ENCODE assay signal across 9 mouse cellular contexts in genomic region chr10:23671494-23671893, GRCm38 (mm10).
A peak's percentile ranks its signal among the peaks of the same experiment; 100 is the strongest.
DNase-seq lines count a peak whose midpoint lies in the region; ATAC-seq and TF ChIP-seq lines count a peak whose summit lies in the region.
"Had no signal": no experiment of that assay in that cellular context is flagged by ENCODE, and none has a peak within 500 bp of the region (broad histone marks: within the 10 kb centered on the region; RNA-seq: fewer than 3 reads in every experiment).

No protein-coding gene starts in this region.

- no peak overlapping the region for H3K9ac ChIP-seq in hindbrain, postnatal 0 days (replicated peaks; ENCODE audit: low read length)
- H3K9ac ChIP-seq in hindbrain, embryonic 12.5 days: no peak overlapping the region
- H3K9ac ChIP-seq in neural tube, embryonic 11.5 days (ENCODE audit: low read length): no peak overlapping the region
- H3K9ac ChIP-seq: embryonic facial prominence, embryonic 12.5 days had no signal

- H3K9me3 ChIP-seq in hindbrain, postnatal 0 days (ENCODE audit: low read length): no peaks in the 10 kb centered on the region
- no peaks in the 10 kb centered on the region for H3K9me3 ChIP-seq in hindbrain, embryonic 12.5 days (replicated peaks)
- H3K9me3 ChIP-seq in G1E (replicated peaks): no peaks in the 10 kb centered on the region
- no peaks in the 10 kb centered on the region for H3K9me3 ChIP-seq in neural tube, embryonic 11.5 days (ENCODE audit: control insufficient read depth, low read length)
- H3K9me3 ChIP-seq: embryonic facial prominence, embryonic 12.5 days had no signal

- no peaks in the 10 kb centered on the region for H3K27me3 ChIP-seq in hindbrain, postnatal 0 days (ENCODE audit: insufficient read depth, low read length)
- H3K27me3 ChIP-seq in hindbrain, embryonic 12.5 days: no peaks in the 10 kb centered on the region
- H3K27me3 ChIP-seq in G1E (ENCODE audit: insufficient read depth, low read length): peaks cover 11% of the 10 kb centered on the region
- no peaks in the 10 kb centered on the region for H3K27me3 ChIP-seq in neural tube, embryonic 11.5 days (ENCODE audit: control insufficient read depth, insufficient read depth, low read length)
- H3K27me3 ChIP-seq: embryonic facial prominence, embryonic 12.5 days had no signal

- H3K4me2 ChIP-seq in hindbrain, postnatal 0 days (ENCODE audit: low read depth, low read length): no peak overlapping the region
- no peak overlapping the region for H3K4me2 ChIP-seq in hindbrain, embryonic 12.5 days (replicated peaks)
- no peak overlapping the region for H3K4me2 ChIP-seq in neural tube, embryonic 11.5 days (ENCODE audit: low read depth)
- H3K4me2 ChIP-seq: embryonic facial prominence, embryonic 12.5 days had no signal

- peak; percentile 39 for DNase-seq in hindbrain, postnatal 0 days (ENCODE audit: low spot score)
- DNase-seq in 416B (ENCODE audit: low read depth): peak; percentile 36
- DNase-seq in G1E (ENCODE audit: low spot score): no peak
- DNase-seq in embryo, embryonic 11 days: peak; percentile 54
- peak; percentile 59 for DNase-seq in neural tube, embryonic 11.5 days (ENCODE audit: low spot score)
- no peak for DNase-seq in frontal cortex, postnatal 10 days (ENCODE audit: low spot score in 2 of 2)
- DNase-seq in spleen, adult 12 weeks (ENCODE audit: low spot score): no peak

- ATAC-seq in hindbrain, postnatal 0 days: no peak
- ATAC-seq in hindbrain, embryonic 12.5 days (ENCODE audit: low FRiP score): no peak
- ATAC-seq in G1E (ENCODE audit: extremely low read depth, insufficient number of reproducible peaks, low FRiP score, poor library complexity, severe bottlenecking): no peak
- no peak for ATAC-seq in neural tube, embryonic 11.5 days (ENCODE audit: insufficient read depth, low FRiP score, low TSS enrichment)

- peaks cover 3% of the 10 kb centered on the region; the same call in 1 of the 2 replicates for H3K4me1 ChIP-seq in hindbrain, postnatal 0 days (ENCODE audit: insufficient read depth, low read length)
- H3K4me1 ChIP-seq in hindbrain, embryonic 12.5 days: peaks cover 12% of the 10 kb centered on the region
- no peaks in the 10 kb centered on the region for H3K4me1 ChIP-seq in G1E (ENCODE audit: insufficient read depth, low read depth, low read length)
- H3K4me1 ChIP-seq in neural tube, embryonic 11.5 days (ENCODE audit: control insufficient read depth, insufficient read depth, low read length): peaks cover 5% of the 10 kb centered on the region; the same call in 1 of the 2 replicates

- no peak overlapping the region for H3K4me3 ChIP-seq in hindbrain, postnatal 0 days (ENCODE audit: low read length)
- no peak overlapping the region for H3K4me3 ChIP-seq in hindbrain, embryonic 12.5 days
- no peak overlapping the region for H3K4me3 ChIP-seq in G1E (ENCODE audit: low read depth, low read length)
- H3K4me3 ChIP-seq in neural tube, embryonic 11.5 days (ENCODE audit: low read depth, low read length): no peak overlapping the region
- H3K4me3 ChIP-seq: embryonic facial prominence, embryonic 12.5 days had no signal

- no peak overlapping the region for H3K27ac ChIP-seq in hindbrain, postnatal 0 days
- no peak overlapping the region for H3K27ac ChIP-seq in hindbrain, embryonic 12.5 days
- H3K27ac ChIP-seq in neural tube, embryonic 11.5 days (ENCODE audit: low read depth, low read length): no peak overlapping the region
- H3K27ac ChIP-seq: embryonic facial prominence, embryonic 12.5 days had no signal

- WGBS in hindbrain, postnatal 0 days: 33% methylated on average over 8 of the region's 8 CpGs
- WGBS in hindbrain, embryonic 12.5 days: 28% methylated on average over 8 of the region's 8 CpGs
- WGBS in neural tube, embryonic 11.5 days: 30% methylated on average over 8 of the region's 8 CpGs

- H3K36me3 ChIP-seq in hindbrain, postnatal 0 days (ENCODE audit: insufficient read depth, low read length): no peaks in the 10 kb centered on the region
- H3K36me3 ChIP-seq in hindbrain, embryonic 12.5 days: no peaks in the 10 kb centered on the region
- no peaks in the 10 kb centered on the region for H3K36me3 ChIP-seq in G1E (replicated peaks)
- no peaks in the 10 kb centered on the region for H3K36me3 ChIP-seq in neural tube, embryonic 11.5 days (ENCODE audit: control insufficient read depth, insufficient read depth, low read length)
- H3K36me3 ChIP-seq: embryonic facial prominence, embryonic 12.5 days had no signal

- peak; percentile 54 for TF ChIP-seq CTCF in hindbrain, postnatal 0 days (IDR thresholded peaks at IDR 0.05; ENCODE audit: low read depth)
- TF ChIP-seq CTCF in G1E (IDR thresholded peaks at IDR 0.05; ENCODE audit: low read depth, low read length): peak; percentile 48

Comparison
In these comparisons a context has a peak if more than half of its experiments do, and no peak if none do; other contexts are left out.
1. DNase-seq: peak in hindbrain, postnatal 0 days (single experiment), 416B (single experiment), embryo, embryonic 11 days (single experiment) and neural tube, embryonic 11.5 days (single experiment); none in G1E (single experiment), frontal cortex, postnatal 10 days (0 of 2) and spleen, adult 12 weeks (single experiment).